Mouse (Mus musculus) embryonic facial prominence, embryonic 14.5 days (tissue): ENCODE measurements around the gene Ifitm6. TPM values are rescaled to one million over a fixed set of nuclear protein-coding genes. Genes with fewer than 3 reads are reported as not detected.
A peak's percentile ranks its signal among the peaks of the same experiment; 100 is the strongest.

Experiments used
- ATAC-seq: fragments of 200-750 bp; cut with Nextera tagmentation; 2 replicates; pipeline ENCODE4 v1.8.0; 2017; ENCODE audit warnings: low read depth, moderate number of reproducible peaks, moderate TSS enrichment
- DNase-seq: peaks from one replicate; pipeline ENCODE4 v3.0.0-alpha.2; 2015; ENCODE audit warnings: low spot score
- H3K27ac ChIP-seq: fragments of 300-500 bp; sonication (generic); replicated peaks from 2 replicates; pipeline ENCODE4 v1.5.1; 2014; ENCODE audit warnings: low read depth, mild to moderate bottlenecking, low read length, moderate library complexity
- H3K27me3 ChIP-seq: fragments of 300-500 bp; sonication (generic); replicated peaks from 2 replicates; pipeline ENCODE4 v1.6.1; 2014; ENCODE audit warnings: low read length; ENCODE audit not compliant: control insufficient read depth, insufficient read depth
- H3K36me3 ChIP-seq: fragments of 300-500 bp; sonication (generic); 2 replicates; pipeline ENCODE4 v1.6.1; 2014; ENCODE audit warnings: low read length, mixed read lengths; ENCODE audit not compliant: control insufficient read depth, insufficient read depth
- H3K4me1 ChIP-seq: fragments of 300-500 bp; sonication (generic); 2 replicates; pipeline ENCODE4 v1.6.1; 2014; ENCODE audit warnings: antibody characterized with exemption, low read length; ENCODE audit not compliant: control insufficient read depth, insufficient read depth
- H3K4me2 ChIP-seq: fragments of 300-500 bp; sonication (generic); 2 replicates; pipeline ENCODE4 v1.6.1; 2014; ENCODE audit warnings: low read depth, mild to moderate bottlenecking, low read length, moderate library complexity, mixed read lengths
- H3K4me3 ChIP-seq: fragments of 300-500 bp; sonication (generic); 2 replicates; pipeline ENCODE4 v1.5.1; 2014; ENCODE audit warnings: low read depth, mild to moderate bottlenecking, low read length
- H3K9ac ChIP-seq: fragments of 300-500 bp; sonication (generic); 2 replicates; pipeline ENCODE4 v1.6.1; 2014; ENCODE audit warnings: low read depth, mild to moderate bottlenecking, low read length, moderate library complexity, mixed read lengths
- H3K9me3 ChIP-seq: fragments of 300-500 bp; sonication (generic); 2 replicates; pipeline ENCODE4 v1.6.1; 2016; ENCODE audit warnings: low read length; ENCODE audit not compliant: control insufficient read depth
- whole genome bisulfite sequencing: fragments of 180-500 bp; shearing (Covaris S2); extraction: QIAGEN DNeasy Blood & Tissue Kit; methylation state at CpG from one replicate; pipeline ENCODE4 v1.1.7; 2014; 5-methylcytosine and 5-hydroxymethylcytosine counted together
- polyA plus RNA-seq: library from polyadenylated mRNA; unstranded; fragments of >200 nt; fragmentation: Nextera tagmentation; extraction: Ambion mirVana; gene quantifications from 2 replicates; pipeline ENCODE4 v1.2.1, GENCODE M21; 2014

The Ifitm6 gene
- polyA plus RNA-seq, 1 experiment from 2014 or later: 2.1 TPM

DNA sequence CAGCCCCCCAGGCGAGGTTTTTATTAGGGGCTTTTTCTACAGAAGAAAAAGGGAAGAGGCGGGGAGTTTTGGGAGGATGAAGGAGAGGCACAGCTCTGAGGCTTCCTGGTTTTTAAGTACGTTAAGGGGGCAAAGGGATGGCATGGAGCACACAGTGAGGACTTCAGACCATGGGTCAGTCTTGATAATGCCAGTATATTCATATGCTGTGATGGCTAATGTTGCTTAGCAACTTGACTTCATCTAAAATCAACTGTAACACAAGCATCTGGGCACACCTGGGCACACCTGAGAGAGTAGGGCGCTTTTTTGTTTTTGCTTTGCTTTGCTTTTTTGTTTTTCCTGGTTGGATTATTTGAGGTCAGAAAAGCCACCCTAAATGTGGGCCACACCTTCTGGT lies 50.8 kb downstream of the Ifitm6 start, which contains the start of gene Ifitm1:
Gene Ifitm1, plus strand, starts transcription at position 301 of the 400 bp plus-strand sequence.
- no peak for DNase-seq
- WGBS: 82% methylated on average over 4 of the region's 4 CpGs
- Histone ChIP-seq H3K4me1 (peaks cover 15% of the 10 kb centered on the region), H3K27me3 (no peaks in the 10 kb centered on the region), H3K9ac (peak within 1 kb of the TSS; percentile 9; the same call in 1 of the 2 replicates), H3K27ac (peak within 1 kb of the TSS; percentile 67), H3K4me2 (peak within 1 kb of the TSS; percentile 33; the same call in 1 of the 2 replicates), H3K4me3 (peak within 1 kb of the TSS; percentile 0; the same call in 1 of the 2 replicates), H3K9me3 (no peaks in the 10 kb centered on the region), H3K36me3 (no peaks in the 10 kb centered on the region)
- no peak for ATAC-seq

Other genes with a start within 250 kb of the Ifitm6 start
- gene Syce1, start 230.1 kb downstream of the Ifitm6 start, polyA plus RNA-seq: 0.35 and 0.69 TPM in 2 replicates
- 1.4 and 2.3 TPM in 2 replicates for gene Zfp941, start 195.7 kb downstream of the Ifitm6 start, polyA plus RNA-seq
- gene Urah, start 182.9 kb downstream of the Ifitm6 start, polyA plus RNA-seq: 7.6 and 12.9 TPM in 2 replicates
- 0.88 and 3.6 TPM in 2 replicates for gene Scgb1c1, start 172.4 kb downstream of the Ifitm6 start, polyA plus RNA-seq
- not detected in 2 replicates for gene Odf3, start 170.1 kb downstream of the Ifitm6 start, polyA plus RNA-seq
- not detected in 2 replicates for gene Gm45785, start 161.6 kb downstream of the Ifitm6 start, polyA plus RNA-seq
- 76.0 and 80.0 TPM in 2 replicates for gene Ric8a, start 161.0 kb downstream of the Ifitm6 start, polyA plus RNA-seq
- 65.4 and 75.3 TPM in 2 replicates for gene Bet1l, start 160.3 kb downstream of the Ifitm6 start, polyA plus RNA-seq
- 127 and 140 TPM in 2 replicates for gene Psmd13, start 136.0 kb downstream of the Ifitm6 start, polyA plus RNA-seq
- gene Sirt3, start 135.6 kb downstream of the Ifitm6 start, polyA plus RNA-seq: 18.3 and 19.9 TPM in 2 replicates
- gene Cox8b, start 117.5 kb downstream of the Ifitm6 start, polyA plus RNA-seq: 55.5 and 92.1 TPM in 2 replicates
- 0.19 and 0.42 TPM in 2 replicates for gene Nlrp6, start 97.0 kb downstream of the Ifitm6 start, polyA plus RNA-seq
- 22.7 and 25.5 TPM in 2 replicates for gene Pgghg, start 76.5 kb downstream of the Ifitm6 start, polyA plus RNA-seq
- gene Ifitm5, start 67.6 kb downstream of the Ifitm6 start, polyA plus RNA-seq: 108 and 179 TPM in 2 replicates
- gene Gm45717, start 62.0 kb downstream of the Ifitm6 start, polyA plus RNA-seq: 0.89 TPM in 1 of 2 replicates, not detected in the other
- gene Ifitm2, start 61.9 kb downstream of the Ifitm6 start, polyA plus RNA-seq: 1,406 and 1,438 TPM in 2 replicates
- gene Ifitm1, start 50.7 kb downstream of the Ifitm6 start, polyA plus RNA-seq: 63.4 and 76.6 TPM in 2 replicates
- 170 and 178 TPM in 2 replicates for gene Ifitm3, start 7.2 kb downstream of the Ifitm6 start, polyA plus RNA-seq
- not detected in 2 replicates for gene Gm17387, start 11.2 kb upstream of the Ifitm6 start, polyA plus RNA-seq
- gene B4galnt4, start 43.2 kb upstream of the Ifitm6 start, polyA plus RNA-seq: 6.6 and 10.3 TPM in 2 replicates
- gene Pkp3, start 60.3 kb upstream of the Ifitm6 start, polyA plus RNA-seq: 30.0 and 33.5 TPM in 2 replicates
- gene Sigirr, start 82.6 kb upstream of the Ifitm6 start, polyA plus RNA-seq: 4.0 and 4.4 TPM in 2 replicates
- gene Ano9, start 99.9 kb upstream of the Ifitm6 start, polyA plus RNA-seq: 3.7 and 5.0 TPM in 2 replicates
- 64.5 and 74.8 TPM in 2 replicates for gene Ptdss2, start 104.5 kb upstream of the Ifitm6 start, polyA plus RNA-seq
- gene Rnh1, start 154.9 kb upstream of the Ifitm6 start, polyA plus RNA-seq: 160 and 166 TPM in 2 replicates
- 122 and 142 TPM in 2 replicates for gene Hras, start 176.1 kb upstream of the Ifitm6 start, polyA plus RNA-seq
- gene Lrrc56, start 176.2 kb upstream of the Ifitm6 start, polyA plus RNA-seq: 6.0 and 7.2 TPM in 2 replicates
- 1.3 and 1.5 TPM in 2 replicates for gene Lmntd2, start 196.2 kb upstream of the Ifitm6 start, polyA plus RNA-seq
- 26.7 and 30.2 TPM in 2 replicates for gene Rassf7, start 197.9 kb upstream of the Ifitm6 start, polyA plus RNA-seq
- 59.8 and 62.7 TPM in 2 replicates for gene Phrf1, start 210.9 kb upstream of the Ifitm6 start, polyA plus RNA-seq
- 2.3 and 2.4 TPM in 2 replicates for gene Irf7, start 248.6 kb upstream of the Ifitm6 start, polyA plus RNA-seq